Mouse (Mus musculus): ENCODE measurements around the gene Taf3.

DNA sequence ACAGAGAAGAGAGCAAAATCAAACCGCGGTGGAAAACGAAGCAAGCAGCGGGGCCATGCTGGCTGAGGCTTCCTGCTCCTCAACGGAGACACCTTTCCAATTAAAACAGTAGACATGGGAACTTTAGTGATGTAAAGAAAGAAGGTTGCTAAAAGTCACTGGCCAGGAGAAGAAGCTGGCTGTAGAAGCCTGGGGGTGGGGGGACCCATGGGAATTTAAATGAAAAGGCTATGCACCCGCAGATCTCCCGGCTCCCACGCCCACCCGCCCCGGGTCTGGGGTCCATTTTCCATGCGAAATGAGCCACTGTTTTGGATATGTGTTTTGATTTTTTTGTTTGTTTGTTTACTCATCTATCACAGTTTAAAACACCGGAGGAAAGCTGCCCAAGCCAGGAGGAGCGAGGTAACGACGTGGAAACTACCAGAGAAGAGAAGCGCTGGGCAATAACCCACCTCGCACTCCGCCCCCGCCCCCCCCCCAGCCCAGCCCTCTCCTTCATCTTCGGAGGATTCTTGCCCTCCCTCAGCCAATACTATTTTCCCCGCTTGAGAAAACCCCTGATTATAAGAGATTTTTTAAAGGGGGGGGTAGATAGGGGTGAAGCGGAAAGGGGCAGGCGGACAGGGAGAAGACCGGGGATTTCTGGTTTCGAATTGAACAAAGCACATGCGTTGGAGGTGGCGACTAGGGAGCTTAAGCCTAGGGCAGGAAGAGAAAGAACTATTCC, 164.4 kb downstream of the Taf3 start:
- TF ChIP-seq ZC3H11A (IDR thresholded peaks at IDR 0.05; ENCODE audit: borderline replicate concordance, low read depth, low read length) (no peak), HCFC1 (IDR thresholded peaks at IDR 0.05; ENCODE audit: borderline replicate concordance, insufficient read depth, low read length) (0 out of 2 replicates have a peak, but pooled peaks have one; percentile 34), ZNF384 (IDR thresholded peaks at IDR 0.05; ENCODE audit: low read depth, low read length) (no peak)

All from ES-E14 (cell line).